Mouse (Mus musculus) testis, adult 2 months (tissue): ENCODE measurements around the gene Hc.

Experiments used
- CTCF ChIP-seq: fragments of 200-500 bp; IDR thresholded peaks from 2 replicates; pipeline ENCODE4 v1.5.1; 2012; ENCODE audit warnings: low read depth, mild to moderate bottlenecking, inconsistent platforms, low read length, moderate library complexity; ENCODE audit not compliant: control insufficient read depth, insufficient read depth, insufficient replicate concordance
- POLR2A ChIP-seq: fragments of 200-500 bp; IDR thresholded peaks from 2 replicates; pipeline ENCODE4 v1.6.1; 2012; ENCODE audit warnings: low read depth, mild to moderate bottlenecking, inconsistent platforms, low read length, moderate library complexity; ENCODE audit not compliant: control insufficient read depth

- TF ChIP-seq CTCF: no peak
- no peak for TF ChIP-seq POLR2A
Observed at GRCm38 (mm10) chr2:35011649-35012048, 49.6 kb downstream of the Hc start.
